Mouse (Mus musculus) midbrain, embryonic 13.5 days (tissue): ENCODE results near the gene Kcp. TPM values are rescaled to one million over a fixed set of nuclear protein-coding genes. Genes with fewer than 3 reads are reported as not detected.

Experiments used
- ATAC-seq: fragments of 200-750 bp; cut with Nextera tagmentation; 2 replicates; pipeline ENCODE4 v1.8.0; 2017; ENCODE audit warnings: mild to moderate bottlenecking, moderate TSS enrichment, moderate library complexity
- H3K27ac ChIP-seq: fragments of 300-500 bp; sonication (generic); 2 replicates; pipeline ENCODE4 v1.5.1; 2015; ENCODE audit warnings: inconsistent platforms, mild to moderate bottlenecking, moderate library complexity
- H3K27me3 ChIP-seq: fragments of 300-500 bp; sonication (generic); 2 replicates; pipeline ENCODE4 v1.6.1; 2015; ENCODE audit warnings: mild to moderate bottlenecking, inconsistent platforms
- H3K36me3 ChIP-seq: fragments of 300-500 bp; sonication (generic); 2 replicates; pipeline ENCODE4 v1.6.1; 2015; ENCODE audit warnings: mild to moderate bottlenecking, inconsistent platforms
- H3K4me1 ChIP-seq: fragments of 300-500 bp; sonication (generic); replicated peaks from 2 replicates; pipeline ENCODE4 v1.6.1; 2015; ENCODE audit warnings: inconsistent platforms
- H3K4me2 ChIP-seq: fragments of 300-500 bp; sonication (generic); replicated peaks from 2 replicates; pipeline ENCODE4 v1.6.1; 2015; ENCODE audit warnings: moderate library complexity, mild to moderate bottlenecking, inconsistent platforms
- H3K4me3 ChIP-seq: fragments of 300-500 bp; sonication (generic); replicated peaks from 2 replicates; pipeline ENCODE4 v1.5.1; 2015; ENCODE audit warnings: mild to moderate bottlenecking, inconsistent platforms
- H3K9ac ChIP-seq: fragments of 300-500 bp; sonication (generic); replicated peaks from 2 replicates; pipeline ENCODE4 v1.6.1; 2015; ENCODE audit warnings: mild to moderate bottlenecking, inconsistent platforms
- H3K9me3 ChIP-seq: fragments of 300-500 bp; sonication (generic); 2 replicates; pipeline ENCODE4 v1.6.1; 2016; ENCODE audit warnings: mild to moderate bottlenecking, inconsistent platforms
- WGBS: fragments of 180-500 bp; shearing (Covaris S2); methylation state at CpG from one replicate; pipeline ENCODE4 v1.1.7; 2015; 5-methylcytosine and 5-hydroxymethylcytosine counted together
- polyA plus RNA-seq: library from polyadenylated mRNA; unstranded; fragments of >200 nt; fragmentation: Nextera tagmentation; extraction: Ambion mirVana; gene quantifications from 2 replicates; pipeline ENCODE4 v1.2.1, GENCODE M21; 2015

Kcp gene
- polyA plus RNA-seq, 1 experiment from 2014 or later: 14.0 TPM

GRCm38 (mm10) chr6:29431473-29431872 is 76.3 kb downstream of the Kcp start:
- Histone ChIP-seq H3K36me3 (no peaks in the 10 kb centered on the region), H3K4me3 (no peak overlapping the region), H3K4me1 (peaks cover 45% of the 10 kb centered on the region), H3K27ac (no peak overlapping the region), H3K9ac (no peak overlapping the region), H3K4me2 (no peak overlapping the region), H3K27me3 (peaks cover 53% of the 10 kb centered on the region), H3K9me3 (no peaks in the 10 kb centered on the region)
- whole genome bisulfite sequencing: 25% methylated on average over 5 of the region's 5 CpGs
- ATAC-seq: no peak

- Histone ChIP-seq H3K4me1 (peaks cover 39% of the 10 kb centered on the region), H3K9ac (no peak overlapping the region), H3K36me3 (no peaks in the 10 kb centered on the region), H3K4me3 (no peak overlapping the region), H3K27ac (no peak overlapping the region), H3K4me2 (no peak overlapping the region), H3K9me3 (no peaks in the 10 kb centered on the region), H3K27me3 (peaks cover 53% of the 10 kb centered on the region)
- 55% methylated on average over 15 of the region's 15 CpGs for WGBS
- no peak for ATAC-seq
Measured at GRCm38 (mm10) chr6:29430681-29431420, 76.9 kb downstream of the Kcp start.

GRCm38 (mm10) chr6:29428171-29428570 is 79.6 kb downstream of the Kcp start:
- 57% methylated on average over 4 of the region's 4 CpGs for WGBS
- no peak for ATAC-seq
- Histone ChIP-seq H3K4me3 (no peak overlapping the region), H3K4me2 (no peak overlapping the region), H3K9ac (no peak overlapping the region), H3K36me3 (no peaks in the 10 kb centered on the region), H3K9me3 (no peaks in the 10 kb centered on the region), H3K27ac (no peak overlapping the region), H3K27me3 (peaks cover 28% of the 10 kb centered on the region), H3K4me1 (peaks cover 12% of the 10 kb centered on the region)

GRCm38 (mm10) chr6:29426331-29426730 is 81.4 kb downstream of the Kcp start:
- WGBS: 78% methylated on average over 6 of the region's 6 CpGs
- Histone ChIP-seq H3K4me1 (no peaks in the 10 kb centered on the region; the same call in 1 of the 2 replicates), H3K27me3 (peaks cover 10% of the 10 kb centered on the region), H3K4me2 (no peak overlapping the region), H3K36me3 (peaks cover 3% of the 10 kb centered on the region; the same call in 1 of the 2 replicates), H3K27ac (no peak overlapping the region), H3K9ac (no peak overlapping the region), H3K9me3 (no peaks in the 10 kb centered on the region), H3K4me3 (no peak overlapping the region)
- ATAC-seq: no peak

GRCm38 (mm10) chr6:29425118-29425517 is 82.6 kb downstream of the Kcp start:
- H3K36me3 ChIP-seq: peaks cover 6% of the 10 kb centered on the region; the same call in 1 of the 2 replicates
- WGBS: 74% methylated on average over 8 of the region's 8 CpGs

More at GRCm38 (mm10) chr6:29425118-29425517, 82.6 kb downstream of the Kcp start:
- no peak overlapping the region for H3K4me2 ChIP-seq
- no peak overlapping the region for H3K4me3 ChIP-seq
- no peaks in the 10 kb centered on the region for H3K9me3 ChIP-seq
- no peak overlapping the region for H3K27ac ChIP-seq
- H3K9ac ChIP-seq: no peak overlapping the region
- no peak for ATAC-seq
- H3K4me1 ChIP-seq: no peaks in the 10 kb centered on the region
- no peaks in the 10 kb centered on the region; the same call in 1 of the 2 replicates for H3K27me3 ChIP-seq

Other genes with a start within 250 kb of the Kcp start
- gene Hilpda, start 235.5 kb downstream of the Kcp start, polyA plus RNA-seq: 34.5 and 36.7 TPM in 2 replicates
- gene Fam71f2, start 228.4 kb downstream of the Kcp start, polyA plus RNA-seq: 0.46 and 0.54 TPM in 2 replicates
- not detected in 2 replicates for gene Fam71f1, start 188.8 kb downstream of the Kcp start, polyA plus RNA-seq
- gene Calu, start 159.9 kb downstream of the Kcp start, polyA plus RNA-seq: 158 and 166 TPM in 2 replicates
- 0.30 and 0.41 TPM in 2 replicates for gene Opn1sw, start 119.5 kb downstream of the Kcp start, polyA plus RNA-seq
- gene Ccdc136, start 111.6 kb downstream of the Kcp start, polyA plus RNA-seq: 28.6 and 30.4 TPM in 2 replicates
- 2.8 and 3.8 TPM in 2 replicates for gene Flnc, start 74.7 kb downstream of the Kcp start, polyA plus RNA-seq
- 309 and 328 TPM in 2 replicates for gene Atp6v1f, start 40.2 kb downstream of the Kcp start, polyA plus RNA-seq
- 0.47 and 0.53 TPM in 2 replicates for gene Atp6v1fnb, start 36.5 kb downstream of the Kcp start, polyA plus RNA-seq
- 1.3 and 1.6 TPM in 2 replicates for gene Irf5, start 18.7 kb upstream of the Kcp start, polyA plus RNA-seq
- 97.7 and 106 TPM in 2 replicates for gene Tnpo3, start 101.9 kb upstream of the Kcp start, polyA plus RNA-seq
- gene Tspan33, start 186.3 kb upstream of the Kcp start, polyA plus RNA-seq: 3.4 and 6.0 TPM in 2 replicates
- gene Smo, start 227.6 kb upstream of the Kcp start, polyA plus RNA-seq: 14.2 and 19.2 TPM in 2 replicates